Mouse (Mus musculus) Patski (cell line): ENCODE measurements around the gene Nfix. TPM values are rescaled to one million over a fixed set of nuclear protein-coding genes. Genes with fewer than 3 reads are reported as not detected.

Experiments used
- ATAC-seq: fragments of 100-300 bp; one replicate; pipeline ENCODE4 v1.8.0; 2021
- CTCF ChIA-PET: fragments of 350-600 bp; sonication (Branson Sonifier 250); formaldehyde crosslinking; loops from one replicate; lab custom pipeline; 2022; ENCODE audit warnings: inconsistent platforms; lab: Charles Lee
- POLR2A ChIA-PET: fragments of 350-600 bp; sonication (Branson Sonifier 250); formaldehyde crosslinking; loops from one replicate; lab custom pipeline; 2022; ENCODE audit warnings: antibody characterized with exemption, inconsistent platforms; lab: Charles Lee
- DNase-seq: peaks from one replicate; pipeline ENCODE4 v3.0.0-alpha.2; 2011; ENCODE audit warnings: low read depth, low spot score
- H3K27me3 ChIP-seq: fragments of 371-371 bp; one replicate; pipeline ENCODE4 v1.5.1; 2021
- CTCF ChIP-seq: fragments of 100-300 bp; IDR thresholded peaks from one replicate; pipeline ENCODE4 v1.5.1; 2021
- in situ Hi-C: fragments of 300-500 bp; cut with MboI; formaldehyde crosslinking; loops from 3 replicates; pipeline ENCODE4 v1.11.1; 2018; ENCODE audit warnings: low pct_unique_long_range_greater_than_20kb, mixed read lengths
- polyA plus RNA-seq: library from polyadenylated mRNA; unstranded; gene quantifications from one replicate; pipeline ENCODE4 v1.2.3, GENCODE M21; 2021

The Nfix gene
- polyA plus RNA-seq, 1 experiment from 2014 or later, result 32.5 TPM

- DNase-seq (no peak), ATAC-seq (no peak)
- TF ChIP-seq CTCF, result no peak
- ChIA-PET CTCF (interaction anchor here (0.8 to 3.0 kb wide), 4 partner anchors 12 to 38 kb away, joined by 3 to 7 read pairs (median 4); no protein-coding TSS in a partner anchor), POLR2A (interaction anchor here (0.8 kb wide), 1 partner anchor 12 kb away, joined by 3 read pairs; no protein-coding TSS in a partner anchor)
- in situ Hi-C loops, result no loop called here
- H3K27me3 ChIP-seq, result no peaks in the 10 kb centered on the region
Measured at GRCm38 (mm10) chr8:84775621-84776113, 24.5 kb downstream of the Nfix start.

DNA sequence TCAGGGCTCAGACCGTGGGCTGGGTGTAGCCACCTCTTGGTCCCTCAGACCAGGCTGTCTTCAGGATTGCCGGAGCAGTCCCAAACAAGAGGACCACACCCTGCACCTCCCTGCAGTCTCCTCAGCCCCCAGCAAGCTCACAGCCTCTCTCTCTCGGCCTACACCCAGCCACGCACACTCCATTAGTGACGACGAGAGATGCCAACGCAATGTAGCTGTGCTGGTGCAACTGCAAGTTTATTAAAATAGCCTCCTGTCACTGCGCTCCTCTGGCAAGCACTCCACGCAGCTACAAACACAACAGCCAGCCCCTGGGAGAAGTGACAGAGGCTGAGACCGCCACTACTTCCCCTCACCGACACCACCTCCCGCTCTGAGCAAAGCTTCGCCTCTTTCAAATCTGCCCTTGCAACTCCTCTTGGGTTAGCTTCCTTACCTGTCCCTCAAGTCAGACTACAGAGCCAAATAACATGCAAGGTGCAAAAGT, 25.0 kb downstream of the Nfix start:
- ATAC-seq (no peak), DNase-seq (no peak)
- ChIA-PET POLR2A (interaction anchor here (0.8 kb wide), 1 partner anchor 12 kb away, joined by 3 read pairs; no protein-coding TSS in a partner anchor), CTCF (interaction anchor here (1.0 to 3.0 kb wide), 4 partner anchors 13 to 38 kb away, joined by 3 to 7 read pairs (median 4); no protein-coding TSS in a partner anchor)
- H3K27me3 ChIP-seq, result no peaks in the 10 kb centered on the region
- in situ Hi-C loops, result no loop called here
- no peak for TF ChIP-seq CTCF

GRCm38 (mm10) chr8:84774473-84774911, 25.7 kb downstream of the Nfix start:
- TF ChIP-seq CTCF, result no peak
- CTCF ChIA-PET, result interaction anchor here (1.0 to 1.2 kb wide), 2 partner anchors 33 to 39 kb away, joined by 3 read pairs; no protein-coding TSS in a partner anchor
- ATAC-seq, result no peak
- DNase-seq, result no peak
- in situ Hi-C loops, result no loop called here
- POLR2A ChIA-PET, result no interaction called here
- H3K27me3 ChIP-seq, result no peaks in the 10 kb centered on the region

GRCm38 (mm10) chr8:84773833-84774232, 26.3 kb downstream of the Nfix start:
- ChIA-PET POLR2A (no interaction called here), CTCF (interaction anchor here (1.0 to 1.4 kb wide), 2 partner anchors 28 to 36 kb away, joined by 3 to 4 read pairs; no protein-coding TSS in a partner anchor)
- ATAC-seq, result peak; percentile 11
- no peaks in the 10 kb centered on the region for H3K27me3 ChIP-seq
- DNase-seq, result no peak
- TF ChIP-seq CTCF, result no peak
- in situ Hi-C loops, result no loop called here

GRCm38 (mm10) chr8:84773304-84773703, 26.8 kb downstream of the Nfix start:
- POLR2A ChIA-PET, result interaction anchor here (0.6 to 0.7 kb wide), 2 partner anchors 66 to 69 kb away, joined by 3 read pairs; no protein-coding TSS in a partner anchor
- no peak for TF ChIP-seq CTCF
- in situ Hi-C loops, result no loop called here
- H3K27me3 ChIP-seq, result no peaks in the 10 kb centered on the region
- ATAC-seq (no peak), DNase-seq (no peak)
- CTCF ChIA-PET, result interaction anchor here (1.0 to 1.4 kb wide), 2 partner anchors 28 to 36 kb away, joined by 3 to 4 read pairs; no protein-coding TSS in a partner anchor

DNA sequence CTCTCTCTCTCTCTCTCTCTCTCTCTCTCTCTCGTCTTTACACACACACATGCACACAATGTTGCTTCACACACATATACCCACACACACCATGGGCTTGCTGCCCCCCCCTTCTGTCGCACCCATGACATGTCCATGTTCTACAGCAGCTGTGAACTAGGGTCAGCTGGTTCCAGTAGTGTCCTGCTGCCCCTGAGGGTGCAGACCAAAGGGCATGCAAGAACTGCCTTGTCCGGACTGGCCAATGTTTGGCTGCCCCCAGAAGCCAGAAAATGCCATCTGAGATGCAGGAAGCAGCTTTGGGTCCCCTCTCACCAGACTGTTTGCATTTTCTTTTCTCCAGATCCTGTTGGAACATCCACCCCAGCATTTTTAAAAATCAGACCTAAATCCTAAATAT, 27.5 kb downstream of the Nfix start:
- ATAC-seq, result no peak
- ChIA-PET POLR2A (interaction anchor here (0.6 to 0.7 kb wide), 2 partner anchors 68 to 90 kb away, joined by 3 read pairs; no protein-coding TSS in a partner anchor), CTCF (interaction anchor here (1.4 kb wide), 1 partner anchor 35 kb away, joined by 4 read pairs; no protein-coding TSS in a partner anchor)
- no peak for DNase-seq
- no peak for TF ChIP-seq CTCF
- no peaks in the 10 kb centered on the region for H3K27me3 ChIP-seq
- in situ Hi-C loops, result no loop called here

DNA sequence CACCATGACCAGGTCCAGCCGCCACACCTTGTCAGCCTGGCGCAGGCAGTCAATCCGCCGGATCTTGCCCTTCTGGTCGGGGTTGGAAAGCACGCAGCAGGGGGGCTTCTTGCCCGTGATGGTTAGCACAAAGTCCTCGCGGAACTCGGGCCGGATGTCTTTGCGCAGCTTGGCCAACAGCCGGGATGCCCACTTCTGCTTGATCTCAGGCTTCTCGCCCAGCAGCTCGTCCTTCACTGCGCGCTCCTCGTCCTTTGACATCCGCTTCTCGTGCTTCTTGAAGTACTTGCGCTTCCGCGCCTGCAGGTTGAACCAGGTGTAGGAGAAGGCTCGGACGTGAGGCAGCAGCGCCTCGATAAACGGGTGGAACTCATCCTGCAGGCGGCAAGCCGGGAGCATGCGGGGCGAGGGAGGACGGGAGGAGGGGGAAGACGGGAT, 28.2 kb downstream of the Nfix start:
- H3K27me3 ChIP-seq, result no peaks in the 10 kb centered on the region
- ChIA-PET POLR2A (no interaction called here), CTCF (no interaction called here)
- no peak for ATAC-seq
- in situ Hi-C loops, result no loop called here
- TF ChIP-seq CTCF, result no peak
- no peak for DNase-seq

GRCm38 (mm10) chr8:84771000-84771687, 29.0 kb downstream of the Nfix start:
- no peak for TF ChIP-seq CTCF
- in situ Hi-C loops, result no loop called here
- CTCF ChIA-PET, result interaction anchor here (1.4 kb wide), 1 partner anchor 30 kb away, joined by 4 read pairs; no protein-coding TSS in a partner anchor
- no peak for ATAC-seq
- POLR2A ChIA-PET, result interaction anchor here (0.7 kb wide), 1 partner anchor 78 kb away, joined by 4 read pairs; no protein-coding TSS in a partner anchor
- no peaks in the 10 kb centered on the region for H3K27me3 ChIP-seq
- no peak for DNase-seq

- DNase-seq (no peak), ATAC-seq (no peak)
- no peaks in the 10 kb centered on the region for H3K27me3 ChIP-seq
- ChIA-PET CTCF (interaction anchor here (1.4 kb wide), 1 partner anchor 29 kb away, joined by 4 read pairs; no protein-coding TSS in a partner anchor), POLR2A (interaction anchor here (0.6 to 0.7 kb wide), 4 partner anchors 26 to 77 kb away, joined by 4 to 7 read pairs (median 4); no protein-coding TSS in a partner anchor)
- no peak for TF ChIP-seq CTCF
- in situ Hi-C loops, result no loop called here
Measured at GRCm38 (mm10) chr8:84770100-84770953, 29.8 kb downstream of the Nfix start.
